In genomic region chr9:51292674-51293073, GRCm38 (mm10) we compare ENCODE assay signal across 9 mouse cellular contexts. TPM values are rescaled to one million over a fixed set of nuclear protein-coding genes. Genes with fewer than 3 reads are reported as not detected.
DNase-seq lines count a peak whose midpoint lies in the region; ATAC-seq and TF ChIP-seq lines count a peak whose summit lies in the region.
"Had no signal": no experiment of that assay in that cellular context is flagged by ENCODE, and none has a peak within 500 bp of the region (broad histone marks: within the 10 kb centered on the region; RNA-seq: fewer than 3 reads in every experiment).

No protein-coding gene starts in this region.

- TF ChIP-seq CTCF in lung, postnatal 0 days (IDR thresholded peaks at IDR 0.05): peak; percentile 93

- H3K9ac ChIP-seq in ES-E14 (ENCODE audit: insufficient read depth, low read depth, low read length, poor library complexity, severe bottlenecking): no peak overlapping the region
- no peak overlapping the region for H3K9ac ChIP-seq in lung, postnatal 0 days (replicated peaks; ENCODE audit: low read depth)
- H3K9ac ChIP-seq: limb, embryonic 15.5 days had no signal

- no peaks in the 10 kb centered on the region for H3K36me3 ChIP-seq in ES-E14 (ENCODE audit: control insufficient read depth, insufficient read depth, low read length, poor library complexity, severe bottlenecking)
- no peaks in the 10 kb centered on the region for H3K36me3 ChIP-seq in forebrain, embryonic 10.5 days (replicated peaks)
- no peaks in the 10 kb centered on the region for H3K36me3 ChIP-seq in lung, postnatal 0 days (ENCODE audit: insufficient read depth, low read length)
- H3K36me3 ChIP-seq: limb, embryonic 15.5 days had no signal

- H3K4me1 ChIP-seq in ES-E14 (ENCODE audit: control insufficient read depth in 2 of 2, insufficient read depth in 2 of 2, low read length in 2 of 2, poor library complexity in 1 of 2): no peaks in the 10 kb centered on the region
- no peaks in the 10 kb centered on the region for H3K4me1 ChIP-seq in forebrain, embryonic 10.5 days
- H3K4me1 ChIP-seq in lung, postnatal 0 days (ENCODE audit: insufficient read depth, low read depth, low read length): no peaks in the 10 kb centered on the region

- ATAC-seq in lung, postnatal 0 days: peak; percentile 73

- no peak overlapping the region for H3K4me3 ChIP-seq in ES-E14 (ENCODE audit: insufficient read depth in 1 of 2, low read depth in 1 of 2, low read length in 2 of 2, poor library complexity in 1 of 2, severe bottlenecking in 1 of 2)
- no peak overlapping the region for H3K4me3 ChIP-seq in forebrain, embryonic 10.5 days
- H3K4me3 ChIP-seq in lung, postnatal 0 days (ENCODE audit: low read depth, low read length): no peak overlapping the region
- H3K4me3 ChIP-seq: limb, embryonic 15.5 days had no signal

- in situ Hi-C loops in ES-E14 (cut with MboI; ENCODE audit: low sequenced_read_pairs in 2 of 2, unreplicated experiment in 2 of 2): loop anchor here (5.0 to 10.0 kb wide), 2 partner anchors 118 to 130 kb away; no protein-coding TSS in a partner anchor

- H3K4me2 ChIP-seq in lung, postnatal 0 days (replicated peaks; ENCODE audit: low read depth, low read length): no peak overlapping the region
- H3K4me2 ChIP-seq: limb, embryonic 15.5 days had no signal

- H3K27me3 ChIP-seq in forebrain, embryonic 10.5 days (ENCODE audit: poor library complexity, severe bottlenecking): no peaks in the 10 kb centered on the region
- no peaks in the 10 kb centered on the region for H3K27me3 ChIP-seq in lung, postnatal 0 days (replicated peaks; ENCODE audit: insufficient read depth, low read length)

- peak; percentile 70 for DNase-seq in ES-E14 (ENCODE audit: low read depth, low spot score)
- peak; percentile 46 for DNase-seq in c-Kit-negative CD71-positive TER-119-positive erythroid progenitor cells, embryonic 14.5 days (ENCODE audit: low read depth, low spot score)
- peak; percentile 75 for DNase-seq in forebrain, embryonic 10.5 days (ENCODE audit: extremely low spot score, low spot score)
- peak; percentile 69 to 71 for DNase-seq in heart, postnatal 36 days
- DNase-seq in layer of hippocampus, adult 18-20 months (ENCODE audit: low spot score in 2 of 2): peak; percentile 66 to 91
- peak; percentile 92 for DNase-seq in lung, postnatal 0 days (ENCODE audit: low spot score)
- DNase-seq in retina, embryonic 14.5 days (ENCODE audit: low spot score): peak; percentile 95
- DNase-seq in thymus, postnatal 36 days: peak; percentile 53 to 62

- TF ChIP-seq EP300 in lung, postnatal 0 days (IDR thresholded peaks at IDR 0.05): no peak

- H3K27ac ChIP-seq in ES-E14 (ENCODE audit: insufficient read depth, low read depth, low read length, poor library complexity, severe bottlenecking): no peak overlapping the region
- H3K27ac ChIP-seq in forebrain, embryonic 10.5 days: no peak overlapping the region
- H3K27ac ChIP-seq in lung, postnatal 0 days (ENCODE audit: low read length): no peak overlapping the region
- H3K27ac ChIP-seq: limb, embryonic 15.5 days had no signal

- H3K9me3 ChIP-seq in ES-E14 (ENCODE audit: control insufficient read depth, insufficient read depth, low read depth, low read length): no peaks in the 10 kb centered on the region
- H3K9me3 ChIP-seq in forebrain, embryonic 10.5 days: no peaks in the 10 kb centered on the region
- H3K9me3 ChIP-seq in lung, postnatal 0 days (ENCODE audit: low read length): no peaks in the 10 kb centered on the region
- H3K9me3 ChIP-seq: limb, embryonic 15.5 days had no signal

- 39% methylated on average over 4 of the region's 4 CpGs for WGBS in forebrain, embryonic 10.5 days
- 34% methylated on average over 4 of the region's 4 CpGs for WGBS in lung, postnatal 0 days

- intact Hi-C loops in heart, postnatal 36 days (cut with DNase I): loop anchor here (1.0 kb wide), 1 partner anchor 131 kb away; no protein-coding TSS in a partner anchor

TF ChIP-seq in ES-E14, 5 proteins besides CTCF, POLR2A, EP300 and RAD21:
- peak; percentile 69; the same call in 1 of the 2 replicates for TF ChIP-seq ZC3H11A (IDR thresholded peaks at IDR 0.05; ENCODE audit: borderline replicate concordance, low read depth, low read length)
- TF ChIP-seq HCFC1 (IDR thresholded peaks at IDR 0.05; ENCODE audit: borderline replicate concordance, insufficient read depth, low read length): no peak

RNA-seq across cellular contexts. Expression of gene Colca2, which starts 14.3 kb away (rescaled TPM):
- total RNA-seq in ES-E14 (2012; rRNA removed): 0.27 TPM in 1 of 2 replicates, not detected in the other
- 1.6 and 1.8 TPM in 2 replicates for polyA plus RNA-seq in forebrain, embryonic 10.5 days (2016; fragmentation: Nextera tagmentation; extraction: Ambion mirVana)
- total RNA-seq in heart, postnatal 36 days (2021): 1 to 10 TPM in 1 of 2 experiments, under 1 TPM in 1; 0.89 to 1.6 TPM
- 1 to 10 TPM; 1.1 to 1.3 TPM for total RNA-seq in layer of hippocampus, adult 18-20 months (2021)
- 8.3 and 9.2 TPM in 2 replicates for polyA plus RNA-seq in lung, postnatal 0 days (2015; fragmentation: Nextera tagmentation; extraction: Ambion mirVana)

RNA-seq across cellular contexts. Expression of gene 1810046K07Rik, which starts 36.0 kb away (rescaled TPM):
- not detected in 2 replicates for total RNA-seq in ES-E14 (2012; rRNA removed)
- not detected in 2 replicates for polyA plus RNA-seq in forebrain, embryonic 10.5 days (2016; fragmentation: Nextera tagmentation; extraction: Ambion mirVana)
- total RNA-seq in heart, postnatal 36 days (2021): not detected
- not detected for total RNA-seq in layer of hippocampus, adult 18-20 months (2021)
- polyA plus RNA-seq in lung, postnatal 0 days (2015; fragmentation: Nextera tagmentation; extraction: Ambion mirVana): 0.20 and 0.24 TPM in 2 replicates
- polyA plus RNA-seq: limb, embryonic 15.5 days had no signal
